Mouse (Mus musculus) hindlimb bud, embryonic 11.5 days (tissue): Measurements from ENCODE around the gene Morc3.

Source experiments
- DNase-seq: peaks from one replicate; pipeline ENCODE4 v3.0.0-alpha.2; 2012; ENCODE audit warnings: low read depth, low spot score; ENCODE audit errors: extremely low spot score

Morc3 gene

DNA sequence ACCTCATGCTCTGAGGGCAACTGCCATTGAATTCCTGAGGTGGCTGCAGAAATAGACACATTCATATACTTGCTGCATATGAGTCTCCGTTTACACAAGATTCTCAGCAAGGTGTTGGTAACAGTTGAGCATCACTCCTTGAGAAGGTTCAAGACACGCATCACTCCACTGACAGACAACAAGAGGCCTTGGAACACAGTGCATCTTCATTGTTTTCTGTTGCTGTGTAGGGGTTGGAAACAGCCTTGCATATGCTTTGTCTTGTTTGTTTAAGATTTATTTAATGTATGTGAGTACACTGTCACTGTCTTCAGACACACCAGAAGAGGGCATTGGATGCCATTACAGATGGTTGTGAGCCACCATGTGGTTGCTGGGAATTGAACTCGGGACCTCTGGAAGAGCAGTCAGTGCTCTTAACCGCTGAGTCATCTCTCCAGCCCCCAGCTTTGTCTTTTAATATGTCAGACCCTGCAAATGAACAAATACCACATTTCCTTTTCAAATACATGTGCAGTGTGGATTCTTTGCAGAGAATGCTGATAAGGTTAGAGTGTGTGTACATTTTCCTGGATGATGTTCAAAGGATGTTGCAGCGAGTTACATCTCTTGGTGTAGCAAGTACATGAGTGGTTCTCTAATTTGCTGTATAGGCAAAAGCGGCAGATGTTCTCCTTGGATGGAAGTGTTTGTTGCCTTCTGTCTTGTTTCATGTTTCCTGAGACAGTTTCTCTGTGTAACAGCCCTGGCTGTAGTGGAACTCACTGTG lies 45.9 kb downstream of the Morc3 start:
- no peak for DNase-seq

- peak; percentile 92 for DNase-seq
Measured at GRCm38 (mm10) chr16:93883423-93884085, 51.6 kb downstream of the Morc3 start, which contains the start of gene Chaf1b. Gene Chaf1b (plus strand): TSS chr16:93883901.

GRCm38 (mm10) chr16:93884086-93884721 lies 52.3 kb downstream of the Morc3 start:
- DNase-seq, result no peak

GRCm38 (mm10) chr16:93884722-93885113 lies 52.8 kb downstream of the Morc3 start:
- no peak for DNase-seq

DNA sequence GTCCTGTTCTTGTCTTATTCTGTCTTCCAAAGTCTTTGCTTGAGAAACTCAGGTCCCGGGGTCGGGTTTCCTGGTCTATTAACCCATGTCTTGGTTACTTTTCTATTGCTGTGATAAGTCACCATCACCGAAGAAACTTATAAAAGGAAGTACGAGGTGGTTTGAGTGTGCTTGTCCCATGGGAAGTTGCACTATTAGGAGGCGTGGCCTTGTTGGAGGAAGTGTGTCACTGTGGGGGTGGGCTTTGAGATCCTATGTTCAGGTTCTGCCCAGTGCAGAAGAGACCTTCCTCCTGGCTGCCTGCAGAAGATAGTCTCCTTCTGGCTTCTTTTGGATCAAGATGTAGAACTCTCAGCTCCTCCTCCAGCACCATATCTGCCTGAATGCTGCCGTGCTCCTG lies 56.6 kb downstream of the Morc3 start:
- DNase-seq, result no peak

- DNase-seq, result no peak
Measured at GRCm38 (mm10) chr16:93890948-93891604, 59.2 kb downstream of the Morc3 start.

- no peak for DNase-seq
Measured at GRCm38 (mm10) chr16:93893285-93893684, 61.4 kb downstream of the Morc3 start.

GRCm38 (mm10) chr16:93903027-93903426 lies 71.1 kb downstream of the Morc3 start:
- DNase-seq, result no peak

DNA sequence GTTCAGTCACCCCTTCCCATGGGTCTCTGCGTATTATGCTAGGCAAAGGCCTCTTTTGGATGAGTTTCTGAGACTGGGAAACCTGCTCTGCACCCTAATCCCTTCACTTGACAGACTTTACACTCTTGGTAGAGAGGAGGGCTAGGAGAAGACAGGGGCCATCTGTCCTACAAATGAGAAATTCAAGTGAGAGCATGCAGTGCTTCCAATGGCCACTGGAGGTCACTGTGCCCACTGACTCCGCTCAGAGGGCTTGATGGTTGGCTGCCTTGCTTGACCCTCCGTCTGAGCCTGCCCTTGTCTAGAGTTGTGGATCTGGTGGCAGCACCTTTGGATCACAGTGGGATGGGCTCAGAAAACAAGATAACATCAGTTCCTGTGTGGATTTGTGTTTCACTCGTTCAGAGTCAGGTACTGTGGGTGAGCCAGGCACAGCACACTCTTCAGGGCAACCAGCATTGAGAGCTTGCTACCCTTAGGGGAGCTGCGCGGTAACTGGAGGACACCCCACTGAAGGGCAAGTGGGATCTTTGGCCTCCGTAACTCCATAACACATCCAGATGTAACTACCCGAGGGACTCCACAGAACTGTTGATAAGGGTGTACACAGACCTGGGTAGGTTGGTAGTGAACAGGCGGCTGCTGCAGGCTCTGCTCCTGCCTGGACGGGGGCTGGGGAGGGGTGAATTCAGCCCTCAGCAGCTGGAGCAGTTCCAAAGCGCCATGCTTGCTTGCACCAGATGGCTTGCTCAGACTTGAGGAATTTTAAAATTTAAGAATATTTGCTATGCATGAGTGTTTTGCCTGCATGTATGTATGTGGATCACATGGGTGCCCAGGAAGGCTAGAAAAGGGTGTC lies 74.5 kb downstream of the Morc3 start:
- DNase-seq, result no peak

DNA sequence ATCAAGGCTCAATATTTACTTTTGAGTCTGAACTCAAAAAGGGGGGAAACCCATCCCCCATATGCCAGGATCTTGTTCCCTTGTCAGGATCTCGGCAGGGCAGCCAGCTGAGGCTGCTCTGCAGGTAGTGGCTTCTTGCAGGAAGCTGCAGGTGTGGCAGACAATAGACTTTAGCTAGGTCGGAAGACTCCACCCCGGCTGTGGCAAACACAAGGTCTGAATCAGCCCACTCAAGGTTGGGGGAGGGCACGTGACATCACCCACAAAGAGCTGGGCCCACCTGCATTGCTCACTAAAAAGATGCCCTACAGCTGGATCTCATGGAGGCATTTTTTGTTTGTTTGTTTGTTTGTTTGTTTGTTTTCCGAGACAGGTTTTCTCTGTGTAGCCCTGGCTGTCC lies 75.8 kb downstream of the Morc3 start:
- DNase-seq, result no peak

- DNase-seq, result no peak
Measured at GRCm38 (mm10) chr16:93908196-93908595, 76.3 kb downstream of the Morc3 start.

DNA sequence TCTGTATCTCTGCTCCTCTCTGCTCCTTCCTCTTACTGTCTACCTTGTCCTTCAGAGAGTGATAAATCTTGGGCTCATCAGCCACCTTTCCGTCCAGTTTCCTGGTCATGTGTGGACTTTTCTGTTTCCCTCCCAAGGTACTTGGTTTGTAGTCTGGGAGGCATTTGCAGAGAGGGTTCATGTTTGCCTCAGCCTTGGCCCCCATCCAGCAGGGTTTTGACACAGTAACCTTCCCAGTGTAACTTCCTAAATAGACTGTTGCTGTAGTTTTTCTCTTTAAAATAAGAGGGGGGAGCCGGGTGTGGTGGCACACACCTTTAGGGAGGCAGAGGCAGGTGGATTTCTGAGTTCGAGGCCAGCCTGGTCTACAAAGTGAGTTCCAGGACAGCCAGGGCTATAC lies 78.0 kb downstream of the Morc3 start:
- no peak for DNase-seq

GRCm38 (mm10) chr16:93910735-93911665 lies 79.1 kb downstream of the Morc3 start:
- no peak for DNase-seq

GRCm38 (mm10) chr16:93912158-93912557 lies 80.2 kb downstream of the Morc3 start:
- DNase-seq, result no peak

- no peak for DNase-seq
Measured at GRCm38 (mm10) chr16:93912808-93913207, 80.9 kb downstream of the Morc3 start.

- no peak for DNase-seq
Measured at GRCm38 (mm10) chr16:93913881-93914576, 82.1 kb downstream of the Morc3 start.

DNA sequence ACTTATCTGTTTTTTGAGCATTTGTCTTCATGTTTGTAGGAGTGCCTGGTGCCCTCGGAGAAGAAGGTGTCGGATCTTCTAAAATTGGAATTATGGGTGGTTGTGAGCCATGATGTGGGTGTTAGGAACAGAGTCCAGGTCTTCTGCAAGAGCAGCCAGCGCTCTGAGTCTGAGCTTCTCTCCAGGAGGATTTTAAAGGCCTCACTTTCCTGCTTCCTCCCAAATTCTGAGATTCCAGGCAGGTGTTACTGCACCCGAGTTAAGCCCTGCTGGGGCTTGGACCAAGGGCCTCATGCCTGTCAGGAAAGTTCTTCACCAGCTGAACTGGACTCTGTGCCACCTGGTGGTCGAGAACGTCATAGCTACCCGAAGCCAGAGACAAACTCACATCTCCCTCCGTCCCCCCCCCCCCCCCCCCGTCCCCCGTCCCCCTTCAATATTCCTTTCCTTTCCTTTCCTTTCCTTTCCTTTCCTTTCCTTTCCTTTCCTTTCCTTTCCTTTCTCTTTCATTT lies 83.5 kb downstream of the Morc3 start:
- DNase-seq, result no peak
